Mouse (Mus musculus) lung, embryonic 15.5 days (tissue): ENCODE results near the gene Gm49392. TPM values are rescaled to one million over a fixed set of nuclear protein-coding genes. Genes with fewer than 3 reads are reported as not detected.
"Not testable (repeated sequence)": the region's sequence is repeated elsewhere in the genome, so short reads cannot be mapped to it uniquely, and the experiment has no call there.

Experiments used
- ATAC-seq: fragments of 200-750 bp; cut with Nextera tagmentation; 2 replicates; pipeline ENCODE4 v1.8.0; 2017; ENCODE audit warnings: moderate number of reproducible peaks, borderline replicate concordance; ENCODE audit not compliant: low FRiP score, low TSS enrichment; ENCODE audit errors: extremely low read depth
- H3K27ac ChIP-seq: fragments of 300-500 bp; sonication (generic); 2 replicates; pipeline ENCODE4 v1.5.1; 2015; ENCODE audit warnings: moderate library complexity, mild to moderate bottlenecking, inconsistent platforms
- H3K27me3 ChIP-seq: fragments of 300-500 bp; sonication (generic); 2 replicates; pipeline ENCODE4 v1.6.1; 2015; ENCODE audit warnings: inconsistent platforms
- H3K36me3 ChIP-seq: fragments of 300-500 bp; sonication (generic); 2 replicates; pipeline ENCODE4 v1.6.1; 2015; ENCODE audit warnings: inconsistent platforms
- H3K4me1 ChIP-seq: fragments of 300-500 bp; sonication (generic); 2 replicates; pipeline ENCODE4 v1.6.1; 2015; ENCODE audit warnings: inconsistent platforms
- H3K4me2 ChIP-seq: fragments of 300-500 bp; sonication (generic); 2 replicates; pipeline ENCODE4 v1.6.1; 2015; ENCODE audit warnings: inconsistent platforms, mild to moderate bottlenecking, moderate library complexity
- H3K4me3 ChIP-seq: fragments of 300-500 bp; sonication (generic); 2 replicates; pipeline ENCODE4 v1.5.1; 2015; ENCODE audit warnings: mild to moderate bottlenecking, inconsistent platforms
- H3K9ac ChIP-seq: fragments of 300-500 bp; sonication (generic); 2 replicates; pipeline ENCODE4 v1.6.1; 2015; ENCODE audit warnings: inconsistent platforms
- H3K9me3 ChIP-seq: fragments of 300-500 bp; sonication (generic); 2 replicates; pipeline ENCODE4 v1.6.1; 2016; ENCODE audit warnings: inconsistent platforms
- WGBS: fragments of 180-500 bp; shearing (Covaris S2); methylation state at CpG from one replicate; pipeline ENCODE4 v1.1.7; 2015; 5-methylcytosine and 5-hydroxymethylcytosine counted together
- polyA plus RNA-seq: library from polyadenylated mRNA; unstranded; fragments of >200 nt; fragmentation: Nextera tagmentation; extraction: Ambion mirVana; gene quantifications from 2 replicates; pipeline ENCODE4 v1.2.1, GENCODE M21; 2015

The Gm49392 gene
- 0.33 and 0.84 TPM in 2 replicates for polyA plus RNA-seq

GRCm38 (mm10) chr13:60896794-60897193 lies at the start of gene Gm49392:
Gene Gm49392 (minus strand): TSS chr13:60896894.
- H3K4me1 ChIP-seq, H3K4me2 ChIP-seq, H3K9me3 ChIP-seq, H3K4me3 ChIP-seq, H3K27me3 ChIP-seq, H3K36me3 ChIP-seq, ATAC-seq, H3K9ac ChIP-seq: not testable (repeated sequence)
- H3K27ac ChIP-seq: peak within 1 kb of the TSS; percentile 23; the same call in 1 of the 2 replicates
- 94% methylated on average over 7 of the region's 8 CpGs for WGBS

- H3K27me3 ChIP-seq: not testable (repeated sequence)
- 69% methylated on average over 3 of the region's 3 CpGs for WGBS
Measured at GRCm38 (mm10) chr13:60941884-60942283, 45.2 kb upstream of the Gm49392 start, which contains the start of gene Tpbpa. Gene Tpbpa (minus strand): TSS chr13:60941984.

GRCm38 (mm10) chr13:60936500-60936901 lies 39.8 kb upstream of the Gm49392 start, which contains the start of the genes Gm49391 and Ctla2a:
Gene Gm49391 (minus strand): TSS chr13:60936571.
Gene Ctla2a (minus strand): TSS chr13:60936625.
- Histone ChIP-seq H3K4me2 (no peak within 1 kb of the TSS), H3K9ac (no peak within 1 kb of the TSS), H3K9me3 (no peaks in the 10 kb centered on the region), H3K4me3 (no peak within 1 kb of the TSS), H3K36me3 (no peaks in the 10 kb centered on the region), H3K4me1 (no peaks in the 10 kb centered on the region), H3K27ac (peak within 1 kb of the TSS; percentile 8; the same call in 1 of the 2 replicates), H3K27me3 (no peaks in the 10 kb centered on the region)
- peak; percentile 72 for ATAC-seq
- WGBS: 35% methylated on average over 5 of the region's 5 CpGs

More at GRCm38 (mm10) chr13:60941884-60942283, 45.2 kb upstream of the Gm49392 start, which contains the start of gene Tpbpa:
- not testable (repeated sequence) for H3K9ac ChIP-seq, H3K4me3 ChIP-seq, ATAC-seq, H3K36me3 ChIP-seq, H3K4me2 ChIP-seq, H3K9me3 ChIP-seq, H3K4me1 ChIP-seq, H3K27ac ChIP-seq

- not testable (repeated sequence) for ATAC-seq, H3K27ac ChIP-seq, H3K4me1 ChIP-seq, H3K4me3 ChIP-seq, H3K9me3 ChIP-seq, H3K4me2 ChIP-seq, H3K9ac ChIP-seq, H3K27me3 ChIP-seq, H3K36me3 ChIP-seq
- WGBS: 58% methylated on average over 2 of the region's 2 CpGs
Measured at GRCm38 (mm10) chr13:60935490-60935889, 38.8 kb upstream of the Gm49392 start, which contains the start of gene Gm49393. Gene Gm49393 (minus strand): TSS chr13:60935590.

GRCm38 (mm10) chr13:60904780-60905179 lies 8.1 kb upstream of the Gm49392 start, which contains the start of gene Tpbpb:
Gene Tpbpb (minus strand): TSS chr13:60904880.
- not testable (repeated sequence) for H3K27ac ChIP-seq, H3K4me2 ChIP-seq, ATAC-seq, H3K36me3 ChIP-seq, H3K9ac ChIP-seq, H3K4me3 ChIP-seq, H3K4me1 ChIP-seq, H3K27me3 ChIP-seq, H3K9me3 ChIP-seq
- WGBS: 71% methylated on average over 2 of the region's 2 CpGs

GRCm38 (mm10) chr13:60897328-60897727 lies 634 bp upstream of the Gm49392 start, which contains the start of gene Ctla2b:
Gene Ctla2b (minus strand): TSS chr13:60897447.
- Histone ChIP-seq H3K27ac (peak within 1 kb of the TSS; percentile 23; the same call in 1 of the 2 replicates), H3K27me3 (no peaks in the 10 kb centered on the region), H3K4me2 (no peak within 1 kb of the TSS), H3K4me1 (no peaks in the 10 kb centered on the region), H3K4me3 (no peak within 1 kb of the TSS), H3K9ac (no peak within 1 kb of the TSS), H3K36me3 (no peaks in the 10 kb centered on the region), H3K9me3 (no peaks in the 10 kb centered on the region)
- ATAC-seq: peak; percentile 62; the same call in 1 of the 2 replicates
- 62% methylated on average over 3 of the region's 3 CpGs for WGBS

- no peak overlapping the region for H3K9ac ChIP-seq
- no peaks in the 10 kb centered on the region for H3K9me3 ChIP-seq
Measured at GRCm38 (mm10) chr13:60895406-60896160, 1.1 kb downstream of the Gm49392 start.

GRCm38 (mm10) chr13:60892301-60892700 lies 4.4 kb downstream of the Gm49392 start:
- no peak overlapping the region for H3K27ac ChIP-seq
- H3K27me3 ChIP-seq: no peaks in the 10 kb centered on the region
- no peaks in the 10 kb centered on the region for H3K4me1 ChIP-seq
- no peak overlapping the region for H3K9ac ChIP-seq
- WGBS: 75% methylated on average over 1 of the region's 1 CpGs
- H3K4me2 ChIP-seq: no peak overlapping the region
- H3K36me3 ChIP-seq: no peaks in the 10 kb centered on the region
- no peak overlapping the region for H3K4me3 ChIP-seq
- ATAC-seq: no peak
- no peaks in the 10 kb centered on the region for H3K9me3 ChIP-seq

More at GRCm38 (mm10) chr13:60895406-60896160, 1.1 kb downstream of the Gm49392 start:
- no peak for ATAC-seq
- Histone ChIP-seq H3K27ac (no peak overlapping the region), H3K4me3 (no peak overlapping the region), H3K36me3 (no peaks in the 10 kb centered on the region), H3K4me1 (no peaks in the 10 kb centered on the region), H3K27me3 (no peaks in the 10 kb centered on the region), H3K4me2 (no peak overlapping the region)

GRCm38 (mm10) chr13:60864281-60864680 lies 32.4 kb downstream of the Gm49392 start, which contains the start of gene 4930486L24Rik:
Gene 4930486L24Rik (minus strand): TSS chr13:60864475.
- Histone ChIP-seq H3K4me2 (no peak within 1 kb of the TSS), H3K27ac (no peak within 1 kb of the TSS), H3K36me3 (no peaks in the 10 kb centered on the region), H3K27me3 (no peaks in the 10 kb centered on the region), H3K4me1 (no peaks in the 10 kb centered on the region), H3K9ac (no peak within 1 kb of the TSS), H3K9me3 (no peaks in the 10 kb centered on the region), H3K4me3 (no peak within 1 kb of the TSS)
- no peak for ATAC-seq
- 53% methylated on average over 1 of the region's 1 CpGs for WGBS

GRCm38 (mm10) chr13:60848241-60849120 lies 48.2 kb downstream of the Gm49392 start:
- Histone ChIP-seq H3K4me1 (no peaks in the 10 kb centered on the region), H3K4me2 (no peak overlapping the region), H3K36me3 (no peaks in the 10 kb centered on the region), H3K27ac (peak overlapping the region; percentile 67; the same call in 1 of the 2 replicates), H3K27me3 (no peaks in the 10 kb centered on the region), H3K4me3 (no peak overlapping the region), H3K9ac (no peak overlapping the region), H3K9me3 (no peaks in the 10 kb centered on the region)
- whole genome bisulfite sequencing: 64% methylated on average over 4 of the region's 4 CpGs
- ATAC-seq: peak; percentile 77

- no peaks in the 10 kb centered on the region for H3K9me3 ChIP-seq
- no peak overlapping the region for H3K4me3 ChIP-seq
- no peak for ATAC-seq
- WGBS: 75% methylated on average over 8 of the region's 8 CpGs
- no peak overlapping the region for H3K4me2 ChIP-seq
- no peaks in the 10 kb centered on the region for H3K4me1 ChIP-seq
- no peaks in the 10 kb centered on the region for H3K27me3 ChIP-seq
- no peaks in the 10 kb centered on the region for H3K36me3 ChIP-seq
- H3K27ac ChIP-seq: no peak overlapping the region
- H3K9ac ChIP-seq: no peak overlapping the region
Measured at GRCm38 (mm10) chr13:60843153-60843552, 53.5 kb downstream of the Gm49392 start.
